Mouse (Mus musculus) layer of hippocampus, postnatal 10 days (tissue): ENCODE measurements around the gene Gm20388. TPM values are rescaled to one million over a fixed set of nuclear protein-coding genes. Genes with fewer than 3 reads are reported as not detected.

Experiments used
- DNase-seq, 2 experiments: peaks; one replicate each; pipeline ENCODE4 v3.0.0; 2021; ENCODE audit warnings: low spot score in 2 of 2
- total RNA-seq, 2 experiments: library from RNA; stranded (reverse); gene quantifications; 2 replicates each; pipeline ENCODE4 v1.2.3; 2021

Gm20388 gene
- total RNA-seq, 2 experiments from 2014 or later: not detected

DNA sequence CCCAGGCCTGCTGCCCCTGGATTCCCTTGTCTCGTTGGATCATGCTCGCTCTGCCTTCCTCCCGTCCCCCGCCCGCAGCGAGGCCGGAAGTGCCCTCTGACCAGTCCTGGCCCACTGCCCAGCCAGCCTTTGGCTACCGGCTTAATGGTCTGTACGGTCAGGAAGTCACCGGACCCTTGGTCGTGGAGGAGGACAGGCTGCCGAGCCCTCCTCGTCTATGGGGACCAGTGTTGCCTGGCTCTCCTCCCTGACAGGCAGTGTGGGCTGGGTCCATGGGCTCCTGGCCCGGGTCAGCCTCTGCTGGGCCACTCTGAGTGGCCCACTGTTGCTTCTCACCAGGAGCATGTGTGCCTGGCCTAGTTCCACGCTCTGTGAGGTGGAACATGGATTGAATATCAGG, 584.3 kb downstream of the Gm20388 start:
- peak; percentile 64 to 72 for DNase-seq

DNA sequence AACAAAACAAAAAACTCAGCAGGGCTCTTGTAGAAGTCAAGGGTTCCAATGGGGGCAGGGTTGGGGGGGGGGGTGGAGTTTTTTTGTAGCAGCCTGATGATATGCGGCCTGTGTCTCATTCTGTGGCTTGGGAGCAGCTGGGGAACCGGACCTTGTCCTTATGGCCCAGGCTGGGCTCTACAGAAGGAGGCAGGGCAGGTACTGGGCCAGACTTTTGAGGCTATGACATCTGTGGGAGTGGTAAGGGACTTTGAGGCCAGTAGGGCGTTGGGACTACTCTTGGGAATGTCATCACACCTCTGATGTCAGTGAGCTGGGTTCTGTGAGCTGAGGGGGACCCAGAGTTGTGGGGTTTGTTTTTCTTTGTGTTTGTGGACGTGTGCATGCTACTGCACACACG, 584.8 kb downstream of the Gm20388 start:
- DNase-seq: no peak

DNA sequence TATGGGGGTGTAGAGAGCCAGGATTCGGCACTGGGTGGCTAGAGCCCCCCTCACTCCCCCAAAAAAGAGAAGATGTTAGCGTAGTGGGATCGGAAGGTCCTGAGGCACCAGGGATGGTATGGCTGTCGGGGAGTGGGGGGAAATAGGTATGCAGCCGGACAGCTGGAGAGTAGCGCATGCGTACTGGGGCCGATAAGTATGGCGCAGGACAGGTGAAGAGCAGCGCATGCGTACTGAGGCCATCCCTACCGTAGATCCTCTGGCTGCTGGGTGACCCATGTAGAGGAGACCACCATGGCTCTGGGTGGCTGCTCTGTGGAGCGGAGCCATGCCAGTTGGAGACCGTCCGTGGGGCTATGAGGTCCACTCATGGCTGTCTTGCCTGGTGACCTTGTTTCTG, 585.8 kb downstream of the Gm20388 start:
- no peak for DNase-seq

DNA sequence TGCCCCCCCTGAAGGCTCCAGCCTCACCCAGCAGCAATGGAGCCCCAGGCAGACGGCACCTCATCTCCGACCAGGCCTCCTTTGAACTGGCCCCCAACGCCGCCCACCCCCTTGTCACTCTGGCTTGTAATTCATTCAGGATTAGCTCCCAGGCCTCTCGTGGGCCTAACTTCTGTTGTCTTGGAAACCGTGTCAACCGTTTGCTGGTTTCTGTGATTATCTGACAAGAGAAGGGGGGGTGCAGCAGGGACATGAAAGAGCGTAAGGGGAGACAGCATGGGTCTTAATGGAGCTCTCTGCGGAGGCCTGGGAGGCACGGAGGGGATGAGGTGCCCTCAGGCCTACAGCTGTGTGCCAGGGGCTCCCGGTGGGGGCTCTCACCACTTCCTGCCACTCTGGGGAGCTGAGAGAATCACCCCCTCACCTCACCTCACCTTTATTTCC, 586.9 kb downstream of the Gm20388 start:
- no peak for DNase-seq

DNA sequence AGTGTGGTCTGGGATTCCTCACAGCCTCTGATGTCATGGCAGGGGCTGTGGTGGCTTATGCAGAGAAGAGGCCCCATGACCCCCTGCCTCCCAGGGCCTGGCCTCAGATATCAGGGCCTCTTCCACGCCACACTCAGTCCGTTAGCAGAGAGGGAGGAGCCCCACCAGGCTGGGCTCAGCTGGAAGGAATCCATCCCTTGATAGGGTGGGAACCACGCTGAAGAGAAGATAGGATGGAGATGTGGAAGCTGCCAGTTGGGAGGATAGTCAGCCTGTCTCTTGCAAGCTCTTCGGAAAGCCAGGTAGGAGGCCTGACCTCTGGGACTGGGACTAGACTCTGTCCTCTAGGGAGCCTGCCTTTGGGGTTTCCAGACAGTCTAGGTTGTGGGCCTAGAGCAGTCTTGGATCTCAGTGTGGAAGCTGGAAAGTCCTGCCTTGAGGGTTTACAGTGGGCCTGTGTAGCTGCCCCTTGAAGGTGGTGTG, 587.7 kb downstream of the Gm20388 start:
- no peak for DNase-seq

DNA sequence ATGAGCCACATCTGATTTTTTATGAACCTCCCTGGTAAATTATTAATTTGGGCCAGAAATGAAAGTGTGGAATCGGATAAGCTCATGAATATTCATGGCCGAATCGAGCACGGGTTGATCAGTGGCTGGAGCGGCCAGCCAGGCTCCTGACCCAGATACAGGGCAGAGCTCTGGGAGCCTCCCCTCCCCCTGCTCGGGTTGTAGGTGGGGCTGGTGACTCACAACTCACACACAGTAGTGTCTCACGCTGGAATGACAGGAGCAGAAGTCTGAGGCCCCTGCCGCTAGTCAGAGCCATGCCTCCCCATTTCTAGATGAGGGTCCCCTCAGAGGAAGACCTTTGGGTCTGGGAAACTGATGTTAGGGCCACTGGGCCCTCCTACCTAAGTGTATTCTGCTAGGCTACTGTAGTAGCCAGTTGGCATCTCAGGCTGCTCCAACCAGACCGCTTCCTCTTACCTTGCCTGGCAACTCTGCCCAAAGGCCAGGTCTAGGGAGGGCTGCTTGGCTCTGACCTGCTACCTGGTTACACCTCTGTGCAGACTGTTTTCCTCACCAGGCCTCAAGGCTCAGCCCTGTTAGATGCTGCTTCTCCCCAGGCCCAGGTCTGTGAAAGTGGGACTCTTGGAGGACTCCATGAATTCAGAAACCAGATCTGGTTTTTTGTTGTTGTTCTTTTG, 588.4 kb downstream of the Gm20388 start:
- DNase-seq: no peak

DNA sequence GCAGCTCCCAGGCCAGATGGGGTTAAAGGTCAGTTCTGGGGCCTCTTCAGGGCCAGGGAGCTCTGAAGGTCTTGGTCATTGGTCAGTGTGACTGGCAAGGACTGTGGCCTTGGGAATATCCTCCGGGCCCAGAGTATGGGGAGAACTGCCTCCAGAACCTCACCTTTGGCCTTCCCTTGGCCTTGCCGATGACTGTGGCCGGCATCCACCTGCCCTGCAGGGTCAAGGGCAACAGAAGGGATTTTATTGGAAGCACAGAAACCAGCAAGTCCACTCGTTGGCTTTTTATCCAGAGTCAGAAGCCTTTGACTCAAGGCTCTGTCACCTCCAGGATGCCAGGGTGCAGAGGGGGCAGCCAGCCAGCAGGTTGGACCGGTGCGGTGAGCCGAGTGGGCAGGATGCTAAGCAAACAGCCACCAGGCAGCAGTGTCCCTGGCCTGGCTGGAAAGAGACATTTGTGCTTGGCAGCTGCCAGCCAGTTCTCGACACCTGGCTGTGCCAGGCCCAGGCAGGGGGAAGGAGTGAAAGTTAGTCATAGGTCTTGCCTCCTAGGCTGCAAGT, 590.1 kb downstream of the Gm20388 start:
- DNase-seq: no peak

DNA sequence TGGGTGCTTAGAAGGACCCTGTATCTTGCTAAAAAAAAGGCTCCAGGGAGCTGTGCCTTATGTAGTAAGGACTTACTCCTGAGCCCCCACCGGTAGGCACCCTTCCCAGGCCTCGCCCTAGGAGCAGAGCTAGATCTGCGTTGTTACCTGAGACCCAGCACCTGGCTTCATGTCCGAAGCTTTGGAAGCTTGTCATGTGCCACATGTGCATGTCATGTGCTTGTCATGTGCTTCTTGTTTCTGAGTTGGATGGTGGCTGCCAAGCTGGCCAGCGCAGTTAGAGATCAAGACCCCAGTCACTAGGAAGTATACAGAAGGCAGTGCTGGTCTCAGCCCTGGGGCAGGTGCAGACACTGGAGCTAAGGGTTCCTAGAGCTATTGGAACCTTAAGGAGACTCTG, 590.8 kb downstream of the Gm20388 start:
- no peak for DNase-seq

DNA sequence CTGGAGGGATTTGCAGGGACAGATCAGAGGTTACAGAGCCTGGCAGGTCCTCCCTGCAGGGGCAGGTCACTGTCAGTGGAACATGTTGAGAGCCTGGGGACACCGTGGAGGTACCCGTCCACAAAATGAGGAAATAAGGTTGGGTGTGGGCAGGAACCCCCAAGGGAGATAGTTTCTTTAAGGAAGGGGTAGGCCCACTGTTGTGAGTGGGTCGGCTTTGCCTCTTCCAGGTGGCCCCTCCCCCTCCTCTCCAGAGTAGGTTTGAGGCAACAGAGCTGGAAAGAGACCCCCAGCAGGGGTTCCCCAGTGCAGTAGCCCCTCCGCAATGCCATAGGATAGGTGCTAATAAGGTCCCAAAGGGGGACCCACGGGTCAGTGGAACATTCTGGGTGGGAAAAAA, 591.8 kb downstream of the Gm20388 start:
- DNase-seq: no peak

DNA sequence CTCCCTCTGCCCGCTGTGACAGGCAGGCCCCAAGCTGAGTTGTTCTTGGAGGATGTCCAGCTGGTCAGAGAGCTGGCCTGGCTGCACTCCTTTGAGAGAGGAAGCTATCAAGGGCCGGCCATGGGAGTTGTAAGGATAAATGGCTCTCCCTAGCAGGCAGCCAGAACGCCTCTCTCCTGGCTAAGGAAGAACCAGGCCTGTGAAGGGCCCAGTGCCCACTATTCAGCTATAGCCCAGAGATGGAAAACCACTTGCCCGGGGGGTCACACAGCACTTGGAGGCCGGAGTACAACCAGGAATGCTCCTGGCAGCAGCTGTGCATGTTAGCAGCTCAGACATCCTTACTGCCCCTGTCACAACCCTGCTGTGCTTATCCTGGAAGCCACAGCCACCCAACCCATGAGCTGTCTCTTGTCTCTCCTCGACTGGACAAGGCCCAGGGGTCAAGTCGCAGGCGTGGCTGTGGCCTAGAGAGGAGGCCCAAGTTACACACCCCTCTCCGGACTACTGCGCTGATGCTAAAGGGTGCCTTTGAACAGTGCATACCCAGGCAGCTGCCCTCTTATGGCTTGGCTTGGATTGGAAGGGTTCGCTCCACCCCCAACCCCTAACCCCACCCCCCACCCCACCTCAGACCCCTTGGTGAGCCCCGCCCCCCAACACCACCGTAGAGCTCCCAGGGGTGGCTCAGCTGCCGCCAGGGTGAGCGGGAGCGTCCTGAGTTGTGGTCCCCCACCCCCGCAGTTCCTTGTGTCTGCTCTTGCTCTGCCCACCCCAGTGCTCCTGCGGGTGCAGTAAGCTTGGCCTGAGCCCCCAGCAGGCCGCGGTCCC, 593.8 kb downstream of the Gm20388 start:
- DNase-seq: peak in 1 of 2 experiments; percentile 64

DNA sequence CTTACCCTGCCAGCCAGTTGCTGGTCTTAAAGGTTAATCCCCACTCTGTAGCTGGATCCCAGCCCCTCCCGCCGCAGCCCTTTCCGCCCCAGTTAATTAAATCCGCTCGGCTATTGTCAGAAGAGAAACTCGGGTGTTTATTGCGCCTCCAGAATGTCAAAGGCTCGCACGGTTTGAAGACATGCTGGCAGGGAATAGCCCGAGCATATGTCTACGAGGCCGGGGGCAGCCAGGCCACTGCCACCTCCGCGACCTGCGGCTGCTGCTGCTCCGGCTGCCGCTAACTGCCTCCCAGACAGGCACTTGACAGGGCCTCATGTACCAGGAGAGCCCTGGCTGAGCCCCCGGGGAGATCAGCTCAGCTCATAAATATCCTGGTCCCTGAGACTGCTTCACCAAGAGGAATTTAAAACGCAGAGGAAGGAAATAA, 594.5 kb downstream of the Gm20388 start:
- DNase-seq: no peak

DNA sequence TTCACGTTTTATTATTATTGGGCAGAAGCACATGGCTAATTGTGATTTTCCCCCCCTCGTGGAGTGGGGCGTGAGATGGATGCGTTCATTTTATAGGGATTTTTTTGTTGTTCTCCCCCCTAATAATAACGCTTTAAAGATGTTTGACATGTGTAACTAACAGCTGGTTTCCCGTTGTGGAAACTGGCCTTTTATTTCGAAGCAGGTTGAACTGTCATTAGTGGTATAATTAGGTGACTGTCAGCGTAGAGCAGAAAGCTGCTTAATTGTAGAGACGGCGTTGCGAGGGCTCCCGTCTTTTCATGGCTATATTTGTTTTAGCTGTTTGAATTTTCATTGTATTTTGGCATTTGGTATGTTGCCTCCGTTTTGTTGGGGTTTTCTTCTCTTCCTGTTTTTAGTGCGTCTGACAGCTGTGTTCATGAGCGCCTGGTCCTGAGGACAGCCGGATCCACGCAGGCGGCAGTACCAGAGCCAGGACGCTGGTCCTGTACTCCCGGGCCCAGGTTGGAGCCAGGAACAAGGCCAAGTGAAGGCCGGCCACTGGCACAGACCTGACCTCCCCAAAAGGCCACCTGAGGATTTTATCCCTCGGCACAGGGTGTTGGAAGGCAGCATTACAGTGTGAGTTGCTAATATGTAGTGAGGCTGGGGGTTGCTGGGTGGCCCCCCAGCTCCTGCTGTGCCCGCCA, 595.1 kb downstream of the Gm20388 start:
- no peak for DNase-seq

DNA sequence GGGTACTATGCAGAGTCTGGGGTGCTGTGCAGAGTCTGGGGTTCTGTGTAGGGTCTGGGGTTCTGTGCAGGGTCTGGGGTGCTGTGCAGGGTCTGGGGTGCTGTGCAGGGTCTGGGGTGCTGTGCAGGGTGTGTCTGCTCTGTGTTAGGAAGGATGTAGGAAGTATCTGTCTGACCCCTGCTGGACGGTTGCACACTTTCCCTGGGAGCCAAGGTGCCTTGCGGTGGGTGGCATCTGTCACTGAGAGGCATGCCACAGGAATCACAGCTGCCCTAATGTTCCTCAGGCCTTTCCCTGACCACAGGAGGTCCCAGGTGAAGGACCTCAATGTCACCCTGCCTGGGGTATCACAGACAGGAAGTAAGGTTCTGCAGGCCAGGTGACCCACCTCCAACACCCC, 595.9 kb downstream of the Gm20388 start:
- no peak for DNase-seq

DNA sequence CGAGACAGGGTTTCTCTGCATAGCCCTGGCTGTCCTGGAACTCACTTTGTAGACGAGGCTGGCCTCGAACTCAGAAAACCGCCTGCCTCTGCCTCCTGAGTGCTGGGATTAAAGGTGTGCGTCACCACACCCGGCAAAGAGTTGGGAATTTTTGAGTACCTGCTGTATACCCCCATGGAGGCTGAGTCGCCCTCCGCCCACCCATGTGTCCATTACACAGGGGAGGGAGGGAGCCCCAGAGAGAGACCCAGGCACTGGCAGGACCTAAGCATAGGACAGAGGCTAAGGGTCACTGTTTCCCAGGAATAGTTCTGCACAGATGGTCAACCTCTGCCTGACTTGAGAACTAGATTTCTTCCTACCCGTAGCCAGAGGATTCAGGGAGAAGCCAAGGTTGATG, 596.6 kb downstream of the Gm20388 start:
- no peak for DNase-seq

DNA sequence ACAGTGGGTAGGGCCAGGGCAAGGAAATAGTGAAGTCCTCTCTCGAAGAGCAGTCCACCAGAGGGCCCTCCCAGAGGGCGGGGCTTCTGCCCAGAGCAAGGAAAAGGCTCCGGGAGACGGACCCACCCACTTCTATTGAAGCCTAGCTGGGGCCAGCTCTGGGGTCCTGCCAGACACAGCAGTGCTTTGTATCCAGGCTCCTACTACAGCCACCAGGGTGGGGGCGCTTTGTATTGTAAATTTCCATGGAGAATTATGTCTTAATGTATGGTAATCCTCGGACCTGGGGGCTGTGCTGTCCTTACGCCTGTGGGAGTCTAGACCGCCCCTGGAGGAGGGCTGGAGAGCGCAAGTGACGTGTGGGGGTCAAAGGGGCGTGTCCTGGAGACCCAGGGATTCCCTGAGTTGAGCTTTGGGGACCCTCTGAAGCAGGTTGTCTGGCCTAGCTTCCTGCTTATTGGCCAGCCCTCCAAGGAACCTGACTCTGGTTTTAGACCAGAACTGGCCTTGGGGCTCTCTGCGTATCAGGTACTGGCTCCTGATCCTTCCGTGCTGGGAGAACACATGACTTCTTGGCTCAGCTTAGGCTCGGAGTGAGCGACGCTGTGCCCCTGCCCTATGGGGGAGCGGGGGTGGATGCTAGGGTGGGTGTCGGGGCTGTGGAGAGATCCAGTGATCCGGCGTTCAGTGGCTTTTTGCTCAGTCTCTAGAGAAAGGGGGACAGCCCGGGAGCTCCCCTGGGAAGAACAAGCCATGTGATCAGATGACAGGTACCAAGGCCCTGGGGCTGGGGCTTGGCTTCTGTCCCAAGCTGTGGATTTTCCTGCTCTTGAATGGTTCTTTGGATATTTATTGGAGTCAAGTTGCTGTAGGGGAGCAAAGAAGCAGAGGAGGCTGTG, 598.7 kb downstream of the Gm20388 start:
- DNase-seq: no peak

DNA sequence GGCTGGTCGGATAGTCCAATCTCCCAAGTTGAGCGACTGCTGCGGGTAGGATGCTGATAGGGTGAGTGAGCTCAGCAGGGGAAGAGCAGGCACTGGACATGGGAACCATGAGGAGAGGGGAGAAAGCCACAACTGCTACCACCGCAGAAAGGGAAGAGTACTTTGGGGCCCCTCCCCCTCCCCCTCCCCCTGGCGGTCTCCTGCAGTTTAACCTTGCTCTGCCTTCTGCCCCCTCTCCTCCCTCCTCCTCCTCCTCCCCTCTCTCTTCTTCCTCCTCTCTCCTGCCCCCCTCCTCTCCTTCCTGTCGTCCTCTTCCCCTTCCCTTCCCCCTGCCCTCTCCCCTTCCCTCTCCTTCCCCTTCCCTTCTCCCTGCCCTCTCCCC, 599.4 kb downstream of the Gm20388 start:
- no peak for DNase-seq

DNA sequence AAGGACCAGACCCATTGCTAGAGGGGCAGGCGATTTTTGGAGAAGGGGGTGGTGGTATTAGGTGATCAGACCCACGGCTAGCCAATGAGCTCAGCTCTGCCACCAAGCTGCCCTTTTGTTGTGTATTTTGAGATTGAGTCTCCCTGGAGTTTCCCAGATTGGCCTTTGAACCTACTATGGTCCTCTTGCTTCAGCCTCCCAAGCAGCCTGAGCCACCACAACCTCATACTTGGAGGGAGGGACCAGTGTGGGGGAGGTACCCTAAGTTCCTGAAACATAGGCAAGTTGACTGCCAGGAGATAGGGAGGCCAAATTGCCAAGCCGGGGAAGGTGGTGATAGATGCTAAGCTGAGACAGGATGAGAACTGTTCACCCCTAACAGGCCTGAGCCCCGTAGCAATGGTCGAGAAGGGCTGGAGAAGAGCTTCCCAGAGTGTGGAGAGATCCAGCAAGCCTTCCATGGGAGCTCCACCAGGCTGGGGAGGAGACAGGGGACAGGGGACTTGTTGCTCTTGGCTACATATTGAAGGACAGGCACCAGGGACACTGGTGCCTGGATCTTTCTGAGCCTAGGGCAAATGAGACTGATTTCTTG, 600.3 kb downstream of the Gm20388 start:
- no peak for DNase-seq

DNA sequence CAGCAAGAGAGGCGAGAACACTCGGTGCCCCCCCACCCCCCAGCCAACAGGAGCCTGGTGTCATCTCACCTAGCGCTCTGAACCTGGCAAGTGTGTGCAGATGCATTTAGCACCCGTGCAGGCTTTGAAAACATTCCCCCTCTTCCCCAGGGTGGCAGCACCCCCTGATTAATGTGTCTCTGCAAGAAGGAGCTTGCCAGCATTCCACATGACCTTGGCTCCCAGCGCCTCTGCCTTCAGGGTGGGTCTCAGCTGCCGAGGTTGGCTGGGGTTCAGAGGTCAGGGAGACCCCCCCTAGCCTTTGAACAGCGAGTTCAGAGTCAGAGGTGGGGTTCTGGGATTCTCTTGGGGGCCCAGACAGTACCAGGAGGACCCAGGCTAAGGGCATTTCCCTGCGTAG, 601.1 kb downstream of the Gm20388 start:
- DNase-seq: no peak

DNA sequence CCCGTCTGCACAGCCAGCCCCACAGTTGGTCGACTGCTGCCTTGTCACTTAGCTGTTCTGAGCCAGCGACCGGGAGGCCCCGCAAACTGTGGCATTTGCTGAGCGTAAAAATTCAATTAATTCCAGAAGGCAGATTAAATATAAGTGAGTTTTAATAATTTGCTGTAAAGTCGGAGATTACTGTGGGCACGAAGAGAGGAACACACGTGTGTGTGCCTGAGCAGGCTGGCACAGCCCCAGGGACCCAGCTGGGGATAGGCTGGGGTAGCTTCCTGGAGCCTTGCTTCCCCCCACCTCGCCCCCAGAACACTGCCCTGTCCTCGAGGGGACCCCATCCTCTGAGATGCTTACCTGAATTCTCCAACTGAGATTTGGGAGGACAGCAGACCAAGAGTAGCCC, 601.7 kb downstream of the Gm20388 start:
- DNase-seq: no peak

DNA sequence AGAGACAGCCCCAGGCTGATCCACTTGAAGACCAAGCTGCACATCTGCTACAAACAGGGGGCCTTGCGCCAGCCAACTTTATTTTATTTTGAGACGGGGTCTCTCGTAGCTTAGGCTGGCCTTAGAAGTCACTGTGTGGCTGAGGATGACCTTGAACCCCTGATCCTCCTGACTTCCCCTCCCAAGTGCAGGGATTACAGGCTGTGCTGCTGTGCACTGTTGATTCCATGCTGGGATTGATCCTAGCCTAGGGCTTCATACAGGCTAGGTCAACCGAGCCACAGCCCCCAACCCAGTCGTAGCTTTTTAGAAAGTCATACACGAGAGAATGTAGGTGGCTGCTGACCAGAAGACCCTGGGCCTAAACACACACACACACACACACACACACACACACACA, 602.5 kb downstream of the Gm20388 start:
- no peak for DNase-seq
